8 mouse cellular contexts compared by ENCODE assay signal in genomic region chr11:53763496-53764140, GRCm38 (mm10). TPM values are rescaled to one million over a fixed set of nuclear protein-coding genes. Genes with fewer than 3 reads are reported as not detected.
DNase-seq lines count a peak whose midpoint lies in the region; ATAC-seq lines count a peak whose summit lies in the region.

No protein-coding gene starts in this region.

- peaks cover 83% of the 10 kb centered on the region for H3K27me3 ChIP-seq in hindbrain, embryonic 13.5 days

- H3K9me3 ChIP-seq in hindbrain, embryonic 13.5 days, result no peaks in the 10 kb centered on the region

- H3K4me2 ChIP-seq in hindbrain, embryonic 13.5 days, result peak overlapping the region; percentile 61

- peak overlapping the region; percentile 33 for H3K4me3 ChIP-seq in hindbrain, embryonic 13.5 days

- no peaks in the 10 kb centered on the region for H3K36me3 ChIP-seq in hindbrain, embryonic 13.5 days

- peak; percentile 69 for ATAC-seq in hindbrain, embryonic 13.5 days (ENCODE audit: low FRiP score)

- H3K27ac ChIP-seq in hindbrain, embryonic 13.5 days, result no peak overlapping the region

- WGBS in hindbrain, embryonic 13.5 days, result 3% methylated on average over 33 of the region's 33 CpGs

- peaks cover 40% of the 10 kb centered on the region for H3K4me1 ChIP-seq in hindbrain, embryonic 13.5 days (replicated peaks)

- peak; percentile 98 for DNase-seq in Muller cell, postnatal 12 days (ENCODE audit: inconsistent ontology term)
- DNase-seq in cerebellum, postnatal 14 days, result peak; percentile 69 to 84
- peak; percentile 68 to 69 for DNase-seq in frontal cortex, postnatal 14 days (ENCODE audit: low spot score in 2 of 2)
- DNase-seq in layer of hippocampus, postnatal 25 days (ENCODE audit: extremely low spot score in 1 of 2, low spot score in 1 of 2), result peak; percentile 55 to 67
- DNase-seq in lung, postnatal 14 days, result peak; percentile 94
- DNase-seq in ovary, postnatal 36 days (ENCODE audit: low spot score), result peak; percentile 87
- peak; percentile 93 for DNase-seq in thymus, postnatal 25 days

- H3K9ac ChIP-seq in hindbrain, embryonic 13.5 days, result peak overlapping the region; percentile 67

RNA-seq across cellular contexts. Expression of gene Irf1, which starts 6.2 kb away (rescaled TPM):
- polyA plus RNA-seq in hindbrain, embryonic 13.5 days (2015; fragmentation: Nextera tagmentation; extraction: Ambion mirVana), result 2.5 and 2.9 TPM in 2 replicates
- total RNA-seq in layer of hippocampus, postnatal 25 days (2021), result 1 to 10 TPM; 7.6 to 7.7 TPM

RNA-seq across cellular contexts. Expression of gene Gm17334, which starts 9.4 kb away (rescaled TPM):
- not detected in 2 replicates for polyA plus RNA-seq in hindbrain, embryonic 13.5 days (2015; fragmentation: Nextera tagmentation; extraction: Ambion mirVana)
- 1 to 10 TPM; 1.0 to 1.8 TPM for total RNA-seq in layer of hippocampus, postnatal 25 days (2021)

RNA-seq across cellular contexts. Expression of gene Il5, which starts 43.0 kb away (rescaled TPM):
- not detected in 2 replicates for polyA plus RNA-seq in hindbrain, embryonic 13.5 days (2015; fragmentation: Nextera tagmentation; extraction: Ambion mirVana)
- not detected for total RNA-seq in layer of hippocampus, postnatal 25 days (2021)

RNA-seq across cellular contexts. Expression of gene Rad50, which starts 56.5 kb away (rescaled TPM):
- polyA plus RNA-seq in hindbrain, embryonic 13.5 days (2015; fragmentation: Nextera tagmentation; extraction: Ambion mirVana), result 12.4 and 12.7 TPM in 2 replicates
- 10 to 100 TPM; 10.7 to 13.0 TPM for total RNA-seq in layer of hippocampus, postnatal 25 days (2021)
